Mouse (Mus musculus): ENCODE results near the gene Wdfy1. TPM values are rescaled to one million over a fixed set of nuclear protein-coding genes. Genes with fewer than 3 reads are reported as not detected.
A peak's percentile ranks its signal among the peaks of the same experiment; 100 is the strongest.

Gene Wdfy1
- polyA plus RNA-seq, 1 experiment from 2014 or later, result 54.7 TPM

GRCm38 (mm10) chr1:79710678-79711077 lies 65.3 kb downstream of the Wdfy1 start:
- Histone ChIP-seq H3K9me3 (ENCODE audit: control insufficient read depth, low read length) (no peaks in the 10 kb centered on the region), H3K9ac (ENCODE audit: low read length) (no peak overlapping the region), H3K4me3 (ENCODE audit: low read depth, low read length) (no peak overlapping the region), H3K4me1 (ENCODE audit: control insufficient read depth, insufficient read depth, low read length) (no peaks in the 10 kb centered on the region), H3K36me3 (ENCODE audit: control insufficient read depth, insufficient read depth, low read length) (no peaks in the 10 kb centered on the region), H3K27ac (ENCODE audit: low read depth, low read length) (no peak overlapping the region), H3K4me2 (ENCODE audit: low read depth) (no peak overlapping the region), H3K27me3 (ENCODE audit: control insufficient read depth, insufficient read depth, low read length) (no peaks in the 10 kb centered on the region)
- WGBS, result 80% methylated on average over 4 of the region's 4 CpGs
- DNase-seq (ENCODE audit: low spot score), result no peak
- ATAC-seq (ENCODE audit: insufficient read depth, low FRiP score, low TSS enrichment), result no peak

- Histone ChIP-seq H3K36me3 (ENCODE audit: control insufficient read depth, insufficient read depth, low read length) (no peaks in the 10 kb centered on the region), H3K4me3 (ENCODE audit: low read depth, low read length) (no peak overlapping the region), H3K4me1 (ENCODE audit: control insufficient read depth, insufficient read depth, low read length) (no peaks in the 10 kb centered on the region), H3K9me3 (ENCODE audit: control insufficient read depth, low read length) (no peaks in the 10 kb centered on the region), H3K4me2 (ENCODE audit: low read depth) (no peak overlapping the region), H3K27ac (ENCODE audit: low read depth, low read length) (no peak overlapping the region), H3K27me3 (ENCODE audit: control insufficient read depth, insufficient read depth, low read length) (no peaks in the 10 kb centered on the region), H3K9ac (ENCODE audit: low read length) (no peak overlapping the region)
- WGBS, result 89% methylated on average over 8 of the region's 8 CpGs
- DNase-seq (ENCODE audit: low spot score) (no peak), ATAC-seq (ENCODE audit: insufficient read depth, low FRiP score, low TSS enrichment) (no peak)
Measured at GRCm38 (mm10) chr1:79710216-79710615, 65.7 kb downstream of the Wdfy1 start.

GRCm38 (mm10) chr1:79707383-79707782 lies 68.6 kb downstream of the Wdfy1 start:
- Histone ChIP-seq H3K4me3 (ENCODE audit: low read depth, low read length) (no peak overlapping the region), H3K4me1 (ENCODE audit: control insufficient read depth, insufficient read depth, low read length) (no peaks in the 10 kb centered on the region), H3K4me2 (ENCODE audit: low read depth) (no peak overlapping the region), H3K9ac (ENCODE audit: low read length) (no peak overlapping the region), H3K9me3 (ENCODE audit: control insufficient read depth, low read length) (no peaks in the 10 kb centered on the region), H3K27ac (ENCODE audit: low read depth, low read length) (no peak overlapping the region), H3K27me3 (ENCODE audit: control insufficient read depth, insufficient read depth, low read length) (no peaks in the 10 kb centered on the region), H3K36me3 (ENCODE audit: control insufficient read depth, insufficient read depth, low read length) (no peaks in the 10 kb centered on the region)
- ATAC-seq (ENCODE audit: insufficient read depth, low FRiP score, low TSS enrichment) (no peak), DNase-seq (ENCODE audit: low spot score) (no peak)
- WGBS, result 90% methylated on average over 9 of the region's 9 CpGs

GRCm38 (mm10) chr1:79706707-79707106 lies 69.2 kb downstream of the Wdfy1 start:
- 82% methylated on average over 3 of the region's 3 CpGs for whole genome bisulfite sequencing
- DNase-seq (ENCODE audit: low spot score) (no peak), ATAC-seq (ENCODE audit: insufficient read depth, low FRiP score, low TSS enrichment) (no peak)
- no peak overlapping the region for H3K4me2 ChIP-seq (ENCODE audit: low read depth)
- H3K27me3 ChIP-seq (ENCODE audit: control insufficient read depth, insufficient read depth, low read length), result no peaks in the 10 kb centered on the region
- H3K36me3 ChIP-seq (ENCODE audit: control insufficient read depth, insufficient read depth, low read length), result no peaks in the 10 kb centered on the region
- no peaks in the 10 kb centered on the region for H3K9me3 ChIP-seq (ENCODE audit: control insufficient read depth, low read length)
- H3K4me1 ChIP-seq (ENCODE audit: control insufficient read depth, insufficient read depth, low read length), result no peaks in the 10 kb centered on the region
- H3K4me3 ChIP-seq (ENCODE audit: low read depth, low read length), result no peak overlapping the region
- no peak overlapping the region for H3K9ac ChIP-seq (ENCODE audit: low read length)
- no peak overlapping the region for H3K27ac ChIP-seq (ENCODE audit: low read depth, low read length)

GRCm38 (mm10) chr1:79704672-79705071 lies 71.3 kb downstream of the Wdfy1 start:
- Histone ChIP-seq H3K9me3 (ENCODE audit: control insufficient read depth, low read length) (no peaks in the 10 kb centered on the region), H3K27me3 (ENCODE audit: control insufficient read depth, insufficient read depth, low read length) (no peaks in the 10 kb centered on the region), H3K4me1 (ENCODE audit: control insufficient read depth, insufficient read depth, low read length) (no peaks in the 10 kb centered on the region), H3K4me3 (ENCODE audit: low read depth, low read length) (no peak overlapping the region), H3K4me2 (ENCODE audit: low read depth) (no peak overlapping the region), H3K36me3 (ENCODE audit: control insufficient read depth, insufficient read depth, low read length) (no peaks in the 10 kb centered on the region), H3K9ac (ENCODE audit: low read length) (no peak overlapping the region), H3K27ac (ENCODE audit: low read depth, low read length) (no peak overlapping the region)
- DNase-seq (ENCODE audit: low spot score) (no peak), ATAC-seq (ENCODE audit: insufficient read depth, low FRiP score, low TSS enrichment) (no peak)
- WGBS, result 90% methylated on average over 2 of the region's 2 CpGs

- H3K4me2 ChIP-seq (ENCODE audit: low read depth), result no peak overlapping the region
- WGBS, result 85% methylated on average over 8 of the region's 8 CpGs
- H3K9me3 ChIP-seq (ENCODE audit: control insufficient read depth, low read length), result no peaks in the 10 kb centered on the region
- H3K36me3 ChIP-seq (ENCODE audit: control insufficient read depth, insufficient read depth, low read length), result no peaks in the 10 kb centered on the region
- no peak for ATAC-seq (ENCODE audit: insufficient read depth, low FRiP score, low TSS enrichment)
- no peak overlapping the region for H3K4me3 ChIP-seq (ENCODE audit: low read depth, low read length)
- no peak overlapping the region for H3K27ac ChIP-seq (ENCODE audit: low read depth, low read length)
- no peak overlapping the region for H3K9ac ChIP-seq (ENCODE audit: low read length)
- no peaks in the 10 kb centered on the region for H3K27me3 ChIP-seq (ENCODE audit: control insufficient read depth, insufficient read depth, low read length)
- no peak for DNase-seq (ENCODE audit: low spot score)
- no peaks in the 10 kb centered on the region for H3K4me1 ChIP-seq (ENCODE audit: control insufficient read depth, insufficient read depth, low read length)
Measured at GRCm38 (mm10) chr1:79703520-79703919, 72.4 kb downstream of the Wdfy1 start.

GRCm38 (mm10) chr1:79698506-79698905 lies 77.4 kb downstream of the Wdfy1 start:
- Histone ChIP-seq H3K27ac (ENCODE audit: low read depth, low read length) (no peak overlapping the region), H3K4me1 (ENCODE audit: control insufficient read depth, insufficient read depth, low read length) (no peaks in the 10 kb centered on the region), H3K9me3 (ENCODE audit: control insufficient read depth, low read length) (no peaks in the 10 kb centered on the region), H3K4me2 (ENCODE audit: low read depth) (no peak overlapping the region), H3K27me3 (ENCODE audit: control insufficient read depth, insufficient read depth, low read length) (no peaks in the 10 kb centered on the region), H3K9ac (ENCODE audit: low read length) (no peak overlapping the region), H3K4me3 (ENCODE audit: low read depth, low read length) (no peak overlapping the region), H3K36me3 (ENCODE audit: control insufficient read depth, insufficient read depth, low read length) (no peaks in the 10 kb centered on the region)
- DNase-seq (ENCODE audit: low spot score) (no peak), ATAC-seq (ENCODE audit: insufficient read depth, low FRiP score, low TSS enrichment) (no peak)
- WGBS, result 89% methylated on average over 2 of the region's 2 CpGs

- WGBS, result 55% methylated on average over 9 of the region's 9 CpGs
- no peak overlapping the region for H3K27ac ChIP-seq (ENCODE audit: low read depth, low read length)
- ATAC-seq (ENCODE audit: insufficient read depth, low FRiP score, low TSS enrichment), result 0 out of 2 replicates have a peak, but pooled peaks have one; percentile 45
- H3K27me3 ChIP-seq (ENCODE audit: control insufficient read depth, insufficient read depth, low read length), result no peaks in the 10 kb centered on the region
- H3K9me3 ChIP-seq (ENCODE audit: control insufficient read depth, low read length), result no peaks in the 10 kb centered on the region
- H3K4me3 ChIP-seq (ENCODE audit: low read depth, low read length), result no peak overlapping the region
- DNase-seq (ENCODE audit: low spot score), result peak; percentile 49
- H3K36me3 ChIP-seq (ENCODE audit: control insufficient read depth, insufficient read depth, low read length), result no peaks in the 10 kb centered on the region
- H3K9ac ChIP-seq (ENCODE audit: low read length), result no peak overlapping the region
- H3K4me1 ChIP-seq (ENCODE audit: control insufficient read depth, insufficient read depth, low read length), result no peaks in the 10 kb centered on the region
- H3K4me2 ChIP-seq (ENCODE audit: low read depth), result no peak overlapping the region
Measured at GRCm38 (mm10) chr1:79697382-79697781, 78.6 kb downstream of the Wdfy1 start.

GRCm38 (mm10) chr1:79696933-79697332 lies 79.0 kb downstream of the Wdfy1 start:
- Histone ChIP-seq H3K9ac (ENCODE audit: low read length) (no peak overlapping the region), H3K4me3 (ENCODE audit: low read depth, low read length) (no peak overlapping the region), H3K36me3 (ENCODE audit: control insufficient read depth, insufficient read depth, low read length) (no peaks in the 10 kb centered on the region), H3K9me3 (ENCODE audit: control insufficient read depth, low read length) (no peaks in the 10 kb centered on the region), H3K27ac (ENCODE audit: low read depth, low read length) (no peak overlapping the region), H3K27me3 (ENCODE audit: control insufficient read depth, insufficient read depth, low read length) (no peaks in the 10 kb centered on the region), H3K4me1 (ENCODE audit: control insufficient read depth, insufficient read depth, low read length) (no peaks in the 10 kb centered on the region), H3K4me2 (ENCODE audit: low read depth) (no peak overlapping the region)
- ATAC-seq (ENCODE audit: insufficient read depth, low FRiP score, low TSS enrichment), result 0 out of 2 replicates have a peak, but pooled peaks have one; percentile 6
- 73% methylated on average over 5 of the region's 5 CpGs for WGBS
- DNase-seq (ENCODE audit: low spot score), result no peak

Measured in neural tube, embryonic 11.5 days (tissue).